Mouse (Mus musculus): ENCODE results near the gene Dnm3. TPM values are rescaled to one million over a fixed set of nuclear protein-coding genes. Genes with fewer than 3 reads are reported as not detected.

Dnm3 gene
- total and polyA plus RNA-seq, 3 experiments, result not detected

GRCm38 (mm10) chr1:162179401-162179800 is 298.4 kb downstream of the Dnm3 start:
- Histone ChIP-seq H3K9me3 (replicated peaks; ENCODE audit: insufficient read depth, low read length) (no peaks in the 10 kb centered on the region), H3K27me3 (ENCODE audit: control insufficient read depth in 1 of 2, insufficient read depth in 2 of 2, low read length in 2 of 2) (no peaks in the 10 kb centered on the region; a peak in 1 of 4 replicates), H3K4me3 (ENCODE audit: control insufficient read depth in 1 of 2, insufficient read depth in 1 of 2, low read depth in 2 of 2, low read length in 2 of 2) (no peak overlapping the region), H3K27ac (ENCODE audit: control insufficient read depth, low read depth, low read length) (no peak overlapping the region), H3K36me3 (ENCODE audit: control insufficient read depth in 1 of 2, insufficient read depth in 2 of 2, low read length in 2 of 2) (no peaks in the 10 kb centered on the region), H3K79me2 (ENCODE audit: control insufficient read depth, insufficient read depth, low read length, poor library complexity) (no peaks in the 10 kb centered on the region), H3K9ac (ENCODE audit: control insufficient read depth, low read depth, low read length, poor library complexity, severe bottlenecking) (no peak overlapping the region), H3K4me1 (ENCODE audit: control insufficient read depth in 1 of 2, insufficient read depth in 2 of 2, low read length in 2 of 2) (no peaks in the 10 kb centered on the region)
- no peak for TF ChIP-seq BHLHE40 (IDR thresholded peaks at IDR 0.05; ENCODE audit: borderline replicate concordance, low read depth, low read length)
- TF ChIP-seq SIN3A (IDR thresholded peaks at IDR 0.05; ENCODE audit: low read length), result no peak
- no peak for TF ChIP-seq TBP (IDR thresholded peaks at IDR 0.05; ENCODE audit: low read depth, low read length)
- TF ChIP-seq NELFE (IDR thresholded peaks at IDR 0.05; ENCODE audit: low read depth, low read length), result no peak
- no peak for TF ChIP-seq ZKSCAN1 (IDR thresholded peaks at IDR 0.05; ENCODE audit: low read depth, low read length)
- TF ChIP-seq GATA1 (IDR thresholded peaks at IDR 0.05; ENCODE audit: low read depth, low read length), result no peak
- TF ChIP-seq ZMIZ1 (IDR thresholded peaks at IDR 0.05; ENCODE audit: low read depth, low read length), result no peak
- no peak for TF ChIP-seq MAZ (IDR thresholded peaks at IDR 0.05; ENCODE audit: low read depth, low read length)
- TF ChIP-seq CHD2 (IDR thresholded peaks at IDR 0.05; ENCODE audit: low read length), result no peak
- TF ChIP-seq MYB (IDR thresholded peaks at IDR 0.05; ENCODE audit: low read depth, low read length), result no peak
- no peak for TF ChIP-seq MAX (IDR thresholded peaks at IDR 0.05; ENCODE audit: low read length)
- TF ChIP-seq MXI1 (IDR thresholded peaks at IDR 0.05; ENCODE audit: low read depth, low read length), result no peak
- no peak for DNase-seq (ENCODE audit: low read depth, low spot score)

GRCm38 (mm10) chr1:162172806-162173205 is 305.0 kb downstream of the Dnm3 start:
- no peaks in the 10 kb centered on the region for H3K4me1 ChIP-seq (ENCODE audit: control insufficient read depth in 1 of 2, insufficient read depth in 2 of 2, low read length in 2 of 2)
- H3K9ac ChIP-seq (ENCODE audit: control insufficient read depth, low read depth, low read length, poor library complexity, severe bottlenecking), result no peak overlapping the region
- TF ChIP-seq EP300 (IDR thresholded peaks at IDR 0.05; ENCODE audit: low read depth in 1 of 2, low read length in 2 of 2) (no peak), TCF12 (IDR thresholded peaks at IDR 0.05; ENCODE audit: low read depth, low read length) (no peak), BHLHE40 (IDR thresholded peaks at IDR 0.05; ENCODE audit: borderline replicate concordance, low read depth, low read length) (no peak), MAX (IDR thresholded peaks at IDR 0.05; ENCODE audit: low read length) (no peak), USF2 (IDR thresholded peaks at IDR 0.05; ENCODE audit: borderline replicate concordance in 1 of 2, insufficient read depth in 1 of 2, low read depth in 1 of 2, low read length in 2 of 2) (no peak), UBTF (IDR thresholded peaks at IDR 0.05; ENCODE audit: borderline replicate concordance, insufficient read depth, low read depth, low read length) (no peak), POLR2AphosphoS2 (IDR thresholded peaks at IDR 0.05; ENCODE audit: low read length) (no peak), TAL1 (IDR thresholded peaks at IDR 0.05; ENCODE audit: low read length) (no peak), CTCF (IDR thresholded peaks at IDR 0.05 in 2 of 3, conservative IDR thresholded peaks at IDR 0.05 in 1 of 3; ENCODE audit: control insufficient read depth in 1 of 3, insufficient read depth in 1 of 3, low read depth in 2 of 3, low read length in 3 of 3, poor library complexity in 1 of 3, severe bottlenecking in 1 of 3) (no peak), RAD21 (IDR thresholded peaks at IDR 0.05; ENCODE audit: low read depth, low read length) (no peak), GATA1 (IDR thresholded peaks at IDR 0.05; ENCODE audit: low read depth, low read length) (no peak), USF1 (IDR thresholded peaks at IDR 0.05; ENCODE audit: low read depth, low read length) (no peak), HCFC1 (IDR thresholded peaks at IDR 0.05; ENCODE audit: low read depth, low read length) (no peak), RCOR1 (IDR thresholded peaks at IDR 0.05; ENCODE audit: low read depth, low read length) (no peak), MXI1 (IDR thresholded peaks at IDR 0.05; ENCODE audit: low read depth, low read length) (no peak), JUND (IDR thresholded peaks at IDR 0.05; ENCODE audit: low read depth, low read length) (no peak)
- no peaks in the 10 kb centered on the region for H3K36me3 ChIP-seq (ENCODE audit: control insufficient read depth in 1 of 2, insufficient read depth in 2 of 2, low read length in 2 of 2)
- no peak for DNase-seq (ENCODE audit: low read depth, low spot score)
- no peaks in the 10 kb centered on the region for H3K79me2 ChIP-seq (ENCODE audit: control insufficient read depth, insufficient read depth, low read length, poor library complexity)
- H3K27ac ChIP-seq (ENCODE audit: control insufficient read depth, low read depth, low read length), result no peak overlapping the region
- no peaks in the 10 kb centered on the region for H3K9me3 ChIP-seq (replicated peaks; ENCODE audit: insufficient read depth, low read length)
- no peak overlapping the region for H3K4me3 ChIP-seq (ENCODE audit: control insufficient read depth in 1 of 2, insufficient read depth in 1 of 2, low read depth in 2 of 2, low read length in 2 of 2)
- H3K27me3 ChIP-seq (ENCODE audit: control insufficient read depth in 1 of 2, insufficient read depth in 2 of 2, low read length in 2 of 2), result no peaks in the 10 kb centered on the region
